In the genomic region with DNA sequence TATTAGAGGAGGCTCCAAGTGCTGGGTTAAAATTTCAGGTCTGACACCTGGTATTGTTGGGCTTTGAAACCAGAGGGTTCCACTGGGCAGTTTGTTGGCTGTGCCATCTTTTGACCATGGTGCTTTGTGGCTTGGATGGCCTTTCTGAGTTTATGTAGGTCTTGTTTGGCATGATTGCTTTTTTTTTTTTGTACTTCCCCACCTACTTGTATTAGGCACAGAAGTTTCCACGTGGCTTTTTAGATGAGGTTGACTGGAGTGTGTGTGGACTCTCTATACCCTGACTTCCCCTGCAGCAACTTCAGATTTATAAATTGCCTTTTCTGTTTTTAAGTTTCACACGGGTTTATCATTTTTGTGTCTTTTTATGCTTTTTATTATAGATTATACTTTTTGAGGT, we compare ENCODE assay signal across 29 mouse cellular contexts. TPM values are rescaled to one million over a fixed set of nuclear protein-coding genes. Genes with fewer than 3 reads are reported as not detected.
"Had no signal": no experiment of that assay in that cellular context is flagged by ENCODE, and none has a peak within 500 bp of the region (broad histone marks: within the 10 kb centered on the region; RNA-seq: fewer than 3 reads in every experiment).

No protein-coding gene starts in this region.

- H3K9ac ChIP-seq: embryonic facial prominence, embryonic 12.5 days; embryonic facial prominence, embryonic 13.5 days; embryonic facial prominence, embryonic 15.5 days; forebrain, embryonic 12.5 days; forebrain, embryonic 13.5 days; forebrain, embryonic 15.5 days; forebrain, postnatal 0 days had no signal

- H3K4me2 ChIP-seq: embryonic facial prominence, embryonic 12.5 days; embryonic facial prominence, embryonic 13.5 days; embryonic facial prominence, embryonic 15.5 days; forebrain, embryonic 12.5 days; forebrain, embryonic 13.5 days; forebrain, embryonic 15.5 days; heart, embryonic 11.5 days had no signal

- H3K27ac ChIP-seq: embryonic facial prominence, embryonic 10.5 days; embryonic facial prominence, embryonic 12.5 days; embryonic facial prominence, embryonic 13.5 days; embryonic facial prominence, embryonic 15.5 days; forebrain, embryonic 12.5 days; forebrain, embryonic 13.5 days; forebrain, embryonic 15.5 days; gastrocnemius, adult 2 months; heart, adult 2 months; heart, embryonic 10.5 days had no signal

- H3K9me3 ChIP-seq: embryonic facial prominence, embryonic 10.5 days; embryonic facial prominence, embryonic 12.5 days; embryonic facial prominence, embryonic 13.5 days; embryonic facial prominence, embryonic 15.5 days; forebrain, embryonic 12.5 days; forebrain, embryonic 13.5 days; forebrain, embryonic 15.5 days; heart, embryonic 10.5 days had no signal

- H3K27me3 ChIP-seq: embryonic facial prominence, embryonic 12.5 days; embryonic facial prominence, embryonic 13.5 days; embryonic facial prominence, embryonic 15.5 days; forebrain, embryonic 12.5 days; forebrain, embryonic 13.5 days; forebrain, embryonic 15.5 days had no signal

- DNase-seq: cerebellum, adult 8-10 months; cerebellum, adult 9-10 months; cerebellum, adult 9-11 months; cerebellum, postnatal 10 days; cerebellum, postnatal 14 days; cerebellum, postnatal 25 days; cerebellum, postnatal 36 days; embryo, embryonic 11 days; forebrain, postnatal 0 days; gastrocnemius, adult 2 months; gastrocnemius, postnatal 10 days; gastrocnemius, postnatal 14 days; gastrocnemius, postnatal 25 days; gastrocnemius, postnatal 36 days; heart, adult 2 months had no signal

- H3K4me3 ChIP-seq: embryonic facial prominence, embryonic 10.5 days; embryonic facial prominence, embryonic 12.5 days; embryonic facial prominence, embryonic 13.5 days; embryonic facial prominence, embryonic 15.5 days; erythroblast, embryonic 14.5 days; forebrain, embryonic 12.5 days; forebrain, embryonic 13.5 days; forebrain, embryonic 15.5 days; gastrocnemius, adult 2 months; heart, adult 2 months; heart, embryonic 10.5 days had no signal

RNA-seq across cellular contexts. Expression of gene March4, which starts 52.0 kb away (rescaled TPM):
- total RNA-seq: common myeloid progenitor, adult 5-6 weeks; granulocyte monocyte progenitor cell, adult 5-6 weeks; heart, adult 2 months; heart, adult 8-10 months had no signal
- polyA plus RNA-seq: embryonic facial prominence, embryonic 10.5 days; embryonic facial prominence, embryonic 11.5 days; erythroblast, embryonic 14.5 days; heart, embryonic 10.5 days; heart, embryonic 11.5 days had no signal
